Mouse (Mus musculus) right cerebral cortex, postnatal 36 days (tissue): ENCODE measurements at regions not wholly inside any gene's neighbourhood (a gene's known extent, or its start where the extent isn't known, plus 50 kb on each side); places are given as distances from the start of the nearest gene placed in this dataset.

Source experiments
- DNase-seq, 2 experiments: peaks; one replicate each; pipeline ENCODE4 v3.0.0; 2022; ENCODE audit warnings: low spot score in 2 of 2, mixed read lengths in 1 of 2

DNA sequence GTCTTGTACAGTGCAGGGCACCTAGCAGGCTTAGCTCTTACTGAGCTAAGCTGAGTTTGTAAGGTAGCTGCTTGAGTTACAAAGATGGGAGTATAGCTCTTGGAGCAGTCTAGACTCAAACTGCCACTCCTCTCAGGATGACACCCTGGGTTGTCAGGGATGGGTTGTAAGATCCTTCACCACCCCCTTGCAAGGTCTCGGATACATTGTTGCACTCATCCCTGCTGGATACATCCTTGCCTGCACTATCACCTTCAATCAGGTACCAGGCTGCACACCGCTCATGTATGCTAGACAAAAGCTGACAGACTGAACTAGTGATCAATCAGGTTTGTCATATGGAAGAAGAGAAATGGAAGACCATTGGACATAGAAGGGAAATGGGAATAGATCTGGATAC is 390.4 kb upstream of the Trpc7 start:
- no peak for DNase-seq

DNA sequence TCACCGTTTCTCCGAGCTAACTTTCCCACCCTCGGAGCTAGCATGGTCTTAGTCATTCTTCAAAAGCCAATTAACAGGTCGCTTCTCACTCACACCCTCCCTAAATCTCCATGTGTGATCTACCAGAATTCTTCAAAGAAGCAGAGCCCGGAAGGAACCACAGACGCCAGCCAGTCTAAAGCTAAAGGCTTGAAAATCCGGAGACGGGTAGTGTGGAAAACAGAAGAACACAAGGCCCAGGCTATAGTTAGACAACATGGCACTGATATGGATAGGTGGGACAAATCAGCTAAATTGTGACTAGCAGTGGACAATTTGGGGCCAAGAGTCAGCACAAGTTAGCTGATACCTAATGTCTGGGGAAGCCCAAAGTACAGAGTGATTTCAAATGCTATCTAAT is 387.0 kb upstream of the Trpc7 start:
- no peak for DNase-seq

DNA sequence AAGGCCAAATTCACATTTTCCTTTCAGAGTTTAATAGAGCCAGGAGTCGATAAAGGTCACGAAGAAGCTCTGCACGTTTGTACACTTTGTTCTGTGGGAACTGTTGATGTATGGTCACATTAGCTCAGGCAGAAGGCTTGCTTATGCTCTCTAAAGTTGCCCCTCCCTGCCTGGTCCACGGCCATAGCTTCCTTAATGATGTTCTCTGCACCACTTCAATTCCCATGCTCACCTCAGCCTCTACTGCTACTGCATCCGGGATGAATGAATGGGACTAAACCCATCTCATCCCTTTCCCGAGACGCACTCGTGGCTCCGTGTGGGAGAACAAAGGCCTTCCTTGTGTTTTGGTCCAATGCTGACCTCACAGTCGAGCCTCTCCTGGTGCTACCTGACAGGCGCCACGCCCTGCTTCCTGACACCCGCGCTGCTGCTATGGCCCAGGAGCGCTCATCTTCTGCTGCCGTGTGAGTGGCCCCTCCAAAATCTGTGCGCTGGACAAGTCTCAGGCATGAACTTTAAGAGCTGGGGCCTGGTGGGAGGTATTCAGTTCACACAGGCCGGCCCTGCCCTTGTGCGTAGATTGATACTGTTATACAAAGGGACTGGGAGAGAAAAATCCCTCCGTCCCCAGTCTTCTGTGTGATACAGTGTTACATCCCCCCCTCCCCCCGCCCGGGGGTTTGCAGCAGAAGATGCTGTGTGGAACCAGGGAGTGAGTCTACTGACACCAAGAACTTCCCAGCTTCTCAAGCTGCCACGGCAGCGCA is 386.3 kb upstream of the Trpc7 start:
- no peak for DNase-seq

DNA sequence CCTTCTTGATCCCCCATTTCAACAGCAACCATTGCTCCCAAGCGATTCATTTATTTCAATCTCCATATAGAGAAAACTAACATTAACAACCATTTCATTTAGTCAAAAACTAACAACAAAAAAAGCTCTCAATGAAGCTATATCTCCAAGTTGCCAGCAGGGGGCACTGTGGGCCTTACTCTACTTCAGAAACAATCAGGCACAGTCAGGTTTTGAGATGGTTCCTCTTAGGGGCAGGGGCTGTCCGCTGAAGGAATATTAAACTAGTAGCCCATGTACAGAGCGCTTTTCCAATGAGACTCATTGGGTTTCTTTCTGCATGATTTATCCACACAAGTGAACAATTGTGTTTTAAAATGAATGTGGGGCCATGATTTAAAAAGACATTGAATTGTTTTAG is 385.7 kb upstream of the Trpc7 start:
- DNase-seq = peak; percentile 28 to 32

DNA sequence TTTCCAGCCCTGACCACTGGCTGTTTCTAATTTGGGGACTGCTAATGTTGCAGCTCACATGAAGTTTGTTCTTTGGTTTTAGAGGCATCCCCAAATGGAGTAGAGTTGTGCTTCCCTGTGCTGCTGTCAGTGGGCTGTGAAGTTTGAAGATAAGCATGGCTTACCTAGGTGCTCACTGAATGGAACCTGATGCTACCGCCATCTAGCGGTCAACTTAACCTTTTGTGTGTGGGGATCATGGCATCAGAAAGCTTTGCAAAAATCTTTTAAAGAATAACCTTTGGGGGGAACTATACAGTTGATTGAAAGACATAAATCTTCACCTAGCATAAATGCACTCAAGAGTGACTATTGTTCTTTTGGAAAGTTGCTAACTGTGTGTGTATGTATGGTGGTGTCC is 382.8 kb upstream of the Trpc7 start:
- DNase-seq = no peak

DNA sequence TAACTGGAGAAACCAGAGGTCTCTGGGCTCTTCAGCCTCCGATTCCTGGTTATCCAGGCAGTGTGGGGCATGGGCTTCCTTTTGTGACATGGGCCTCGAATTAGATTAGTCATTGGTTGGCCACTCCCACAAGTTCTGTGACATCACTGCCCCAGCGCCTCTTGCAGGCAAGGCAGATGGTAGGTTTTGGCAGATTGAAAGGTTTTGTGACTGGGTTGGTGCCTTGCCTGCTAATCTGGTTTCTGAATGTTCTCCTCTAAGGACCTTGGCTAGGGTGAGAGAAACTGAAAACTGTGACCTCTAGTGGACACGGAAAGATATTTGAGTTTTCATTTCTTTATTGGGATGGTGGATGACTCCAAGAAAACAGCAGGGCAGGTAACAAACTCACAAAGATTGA is 381.3 kb upstream of the Trpc7 start:
- no peak for DNase-seq

DNA sequence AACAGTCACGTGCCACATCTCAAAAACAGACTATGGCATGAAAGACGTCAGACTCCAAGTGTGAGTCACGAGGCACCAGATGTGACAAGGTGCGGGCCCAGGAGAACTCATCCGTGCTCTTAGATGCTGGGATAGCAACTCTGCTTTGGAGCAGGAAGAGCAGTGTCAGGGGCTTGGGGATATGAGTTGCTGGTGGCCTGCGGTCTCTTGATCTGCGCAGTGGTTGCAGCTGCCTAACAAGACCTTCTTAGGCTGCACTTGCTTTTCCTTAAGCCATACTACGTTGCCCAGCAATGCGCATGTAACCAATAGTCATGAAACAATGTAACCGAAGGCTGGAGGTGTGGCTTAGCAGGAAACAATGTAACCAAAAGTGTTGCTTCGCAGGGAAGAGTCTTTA is 380.1 kb upstream of the Trpc7 start:
- no peak for DNase-seq

DNA sequence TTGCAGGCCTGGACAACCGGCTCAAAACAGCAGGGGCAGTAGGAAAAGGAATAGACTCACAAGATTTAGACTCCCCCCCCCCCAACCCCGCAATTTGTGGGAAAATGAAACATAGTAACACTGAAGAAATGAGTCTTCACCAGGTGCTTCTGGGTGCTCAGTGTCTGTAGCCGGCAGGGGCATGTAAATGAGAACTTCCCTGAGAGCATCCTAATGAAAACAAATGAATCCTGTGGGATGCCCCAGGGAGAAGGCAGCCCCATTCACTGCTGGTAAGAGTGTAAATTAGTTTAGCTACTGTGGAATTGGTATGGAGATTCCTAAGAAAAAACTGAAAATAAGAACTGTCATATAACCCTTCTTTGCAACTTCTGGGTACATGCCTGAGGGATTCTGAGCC is 377.8 kb upstream of the Trpc7 start:
- no peak for DNase-seq

DNA sequence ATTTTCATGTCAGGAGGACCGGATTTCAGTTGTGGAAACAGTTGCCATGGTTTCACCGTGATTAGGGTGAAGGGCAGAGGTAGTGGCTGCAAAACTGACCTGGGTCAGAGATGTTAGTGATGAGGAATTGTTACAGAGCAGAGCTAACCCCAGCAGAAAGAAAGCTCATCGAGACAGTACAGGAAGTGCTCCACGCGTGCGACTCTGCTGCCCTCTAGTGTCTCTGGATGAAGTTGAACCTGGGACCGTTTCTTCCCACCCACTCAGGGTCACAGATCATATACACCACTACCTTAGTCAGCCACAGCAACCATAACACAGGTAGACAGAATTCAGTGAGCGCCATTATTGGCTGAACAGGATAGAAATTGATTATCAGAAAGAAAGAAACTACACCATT is 373.8 kb upstream of the Trpc7 start:
- no peak for DNase-seq

DNA sequence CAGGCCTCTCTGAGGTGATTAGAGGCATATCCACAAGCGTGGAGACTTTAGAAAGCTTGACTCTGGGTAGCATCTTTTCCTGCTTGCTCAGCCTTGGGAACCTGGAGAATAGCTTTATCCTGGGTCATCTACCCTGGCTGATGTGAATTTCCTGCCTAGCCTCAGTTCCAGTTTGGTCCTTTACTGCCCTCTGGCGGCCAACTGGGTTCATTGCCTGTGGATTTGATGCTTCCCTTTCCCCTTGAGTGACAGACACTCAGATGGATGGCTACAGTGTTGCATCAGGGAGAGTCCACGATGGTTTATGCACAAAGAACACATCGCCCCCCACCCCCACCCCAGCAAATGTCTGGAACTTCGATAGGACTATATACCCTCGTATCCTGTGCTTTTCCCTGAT is 364.1 kb upstream of the Trpc7 start:
- peak; percentile 58 to 64 for DNase-seq

DNA sequence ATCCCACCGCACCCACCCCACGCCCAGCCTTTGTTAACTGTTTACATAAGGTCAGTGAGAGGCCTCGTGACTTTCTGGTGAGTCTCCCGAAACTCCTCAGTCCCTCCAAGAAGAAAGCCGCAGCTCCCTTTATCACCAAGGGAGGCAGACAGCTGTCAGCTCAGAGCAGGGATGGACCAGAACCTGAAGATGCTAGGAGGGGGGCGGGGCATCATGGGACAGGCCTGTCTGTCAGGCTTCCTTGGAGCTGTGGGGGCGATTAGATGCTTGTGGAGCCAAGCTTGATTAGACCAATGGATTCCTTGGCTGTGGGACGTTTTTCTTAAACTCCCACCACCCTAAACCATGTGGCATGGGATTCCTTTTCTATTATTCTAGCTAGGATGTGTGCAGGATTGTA is 363.7 kb upstream of the Trpc7 start:
- DNase-seq = no peak

DNA sequence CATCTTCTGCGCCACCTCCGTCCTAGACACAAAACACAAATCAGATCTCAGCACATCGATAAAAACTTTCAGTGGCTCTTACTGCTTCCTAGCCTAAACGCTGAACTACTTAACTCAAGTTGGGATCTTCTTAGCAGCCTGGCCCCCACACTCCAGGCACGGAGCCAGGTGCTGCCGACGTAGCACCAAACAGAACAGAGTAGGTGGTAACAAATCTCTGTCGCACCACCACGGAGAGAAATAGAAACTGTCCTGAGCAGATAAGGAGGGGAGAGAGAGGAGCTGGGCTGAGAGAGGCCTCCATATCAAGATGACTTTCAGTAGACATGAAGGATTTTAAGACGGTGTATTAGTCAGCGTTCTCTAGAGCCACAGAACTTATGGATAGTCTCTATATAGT is 360.1 kb upstream of the Trpc7 start:
- DNase-seq = peak; percentile 80

DNA sequence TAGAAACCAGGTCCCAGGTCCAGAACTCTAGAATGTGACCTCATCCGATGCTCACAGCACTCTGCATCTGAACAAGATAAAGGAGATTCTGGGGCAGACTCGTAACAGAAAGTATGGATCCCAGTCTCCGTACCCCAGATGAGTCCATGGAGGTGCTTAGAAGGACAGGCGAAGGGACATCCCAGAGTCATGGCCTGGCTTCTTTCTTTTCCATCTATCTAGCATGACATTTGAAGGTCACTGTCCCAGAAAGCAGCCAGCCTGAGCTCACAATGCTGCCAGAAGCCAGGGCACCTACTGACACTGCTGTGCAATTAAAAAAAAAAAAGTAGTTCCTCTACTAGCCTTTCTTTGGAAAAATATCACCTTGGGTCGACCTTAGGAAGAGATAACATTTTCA is 354.1 kb upstream of the Trpc7 start:
- DNase-seq = no peak

DNA sequence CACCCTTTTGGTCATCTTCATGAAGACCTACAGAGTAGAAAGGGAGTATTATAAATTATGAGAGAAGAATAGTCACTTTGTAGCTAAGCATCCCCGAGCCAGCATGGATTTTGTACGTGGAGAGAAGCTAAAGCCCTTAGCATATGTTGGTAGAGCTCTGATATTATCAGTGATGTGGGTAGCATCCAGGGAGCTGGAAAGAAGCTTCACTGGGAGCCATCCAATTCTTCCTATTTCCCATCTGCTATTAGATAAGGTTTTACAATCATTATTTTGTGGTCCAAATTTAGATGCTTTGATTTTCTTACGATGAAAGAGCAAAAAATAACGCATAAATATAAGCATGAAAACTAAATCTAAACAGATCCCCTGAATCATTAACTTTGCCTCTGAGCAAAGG is 353.6 kb upstream of the Trpc7 start:
- no peak for DNase-seq

DNA sequence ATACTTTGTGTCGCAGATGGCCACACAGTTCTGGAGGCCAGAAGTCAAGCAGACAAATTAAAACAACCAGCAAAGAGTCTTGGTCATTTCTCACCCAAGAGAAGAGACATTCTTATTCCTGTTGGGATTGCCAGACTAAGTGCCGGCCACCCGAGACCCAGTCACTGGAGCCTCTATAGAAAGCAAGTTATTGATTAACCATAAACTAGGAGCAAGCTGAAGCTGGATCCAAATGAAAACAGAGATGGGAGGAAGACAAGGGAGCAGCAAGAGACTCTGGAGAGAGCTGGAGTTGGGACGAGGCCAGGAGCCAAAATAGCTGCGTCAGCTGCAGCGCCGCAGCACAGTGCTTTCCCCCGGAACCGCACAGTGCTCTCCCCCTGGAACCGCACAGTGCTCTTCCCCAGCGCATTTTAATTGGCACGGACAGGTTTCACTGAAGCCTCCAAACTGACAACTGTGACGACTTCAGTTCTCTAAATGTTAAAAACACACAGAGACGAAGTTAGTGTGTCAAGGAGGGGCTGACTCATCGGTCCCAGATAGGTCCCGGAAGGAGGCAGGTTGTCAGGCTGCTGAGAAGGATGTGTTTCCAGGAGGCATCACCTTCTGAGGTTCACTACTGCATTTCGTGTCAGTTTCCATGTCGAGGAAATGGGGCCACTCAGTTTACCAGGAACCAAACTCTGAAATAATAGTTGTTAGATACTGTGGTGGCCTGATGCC is 350.6 kb upstream of the Trpc7 start:
- DNase-seq = peak in 1 of 2 experiments; percentile 12

DNA sequence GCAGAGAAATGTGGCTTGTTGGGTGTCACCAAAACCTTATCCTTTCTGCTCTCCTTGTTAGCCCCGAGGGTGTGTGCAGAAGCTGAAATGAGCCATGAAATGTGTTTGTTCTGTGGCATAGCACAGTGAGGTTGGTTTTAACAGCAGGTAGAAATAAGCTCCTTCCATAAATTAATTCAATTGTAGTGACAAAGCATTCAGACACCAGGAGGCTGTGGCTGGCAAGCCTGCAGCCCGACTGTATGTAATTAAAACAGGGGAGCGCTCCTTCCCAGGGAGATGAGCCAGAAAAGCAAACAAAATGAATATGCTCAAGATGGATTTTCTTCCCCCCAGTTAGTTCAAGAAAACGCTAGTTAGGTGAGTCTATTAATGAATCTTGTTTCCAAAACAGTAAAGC is 341.1 kb upstream of the Trpc7 start:
- DNase-seq = no peak

DNA sequence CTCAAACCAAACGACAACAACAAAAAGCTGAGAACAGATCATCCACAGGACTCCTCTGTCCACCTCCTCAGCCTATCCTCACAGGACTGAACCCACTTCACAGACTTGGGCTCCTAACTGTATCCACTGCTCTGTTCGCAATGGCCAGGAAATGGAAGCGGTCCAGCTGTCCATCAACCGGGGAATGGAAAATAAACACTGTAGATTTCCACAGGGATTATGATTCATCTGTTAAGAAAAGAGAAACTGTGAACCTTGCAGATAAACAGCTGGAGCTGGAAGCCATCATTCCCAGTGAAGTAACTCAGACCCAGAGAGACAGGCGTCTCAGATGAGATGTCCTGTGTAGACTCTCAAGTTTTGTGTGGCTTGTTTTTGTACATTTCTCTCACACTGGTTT is 340.4 kb upstream of the Trpc7 start:
- DNase-seq = no peak

DNA sequence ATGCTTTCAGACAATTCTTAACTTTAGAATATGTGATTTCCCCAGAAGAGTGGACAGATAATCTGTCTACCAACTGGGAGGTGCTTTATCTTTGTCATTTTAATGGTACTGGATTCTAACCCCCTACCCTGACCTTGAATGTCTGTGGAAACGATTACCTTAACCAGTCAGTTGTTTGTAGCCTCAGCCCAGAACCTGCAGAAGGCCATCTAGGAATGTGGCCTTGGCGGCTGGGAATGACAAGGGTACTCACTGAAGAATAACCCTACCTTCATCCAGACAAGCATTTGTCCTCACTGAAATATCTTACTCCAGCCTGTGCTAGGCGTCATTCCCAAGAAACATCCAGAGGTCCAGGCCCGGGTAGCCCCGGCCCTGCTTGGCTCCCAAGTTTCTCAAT is 337.1 kb upstream of the Trpc7 start:
- no peak for DNase-seq

DNA sequence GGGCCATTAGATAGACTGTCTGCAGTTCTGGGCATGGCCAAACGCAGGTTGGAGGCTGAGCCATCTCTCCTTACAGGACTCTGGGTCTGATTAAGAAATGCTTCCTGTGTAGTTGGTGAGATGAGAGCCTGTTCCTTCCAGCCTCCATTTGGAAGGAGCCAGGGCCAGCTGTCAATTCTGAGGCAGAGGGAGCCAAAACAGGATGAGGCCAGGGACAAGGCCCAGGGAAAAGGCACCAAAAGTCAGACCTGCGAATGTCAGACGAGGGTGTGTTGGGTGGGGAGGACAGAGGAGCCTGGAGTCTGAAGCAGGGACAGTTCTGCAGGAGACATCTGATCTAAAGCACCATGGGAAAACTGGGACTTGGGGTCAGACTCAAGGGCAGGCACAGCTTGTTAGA is 335.9 kb upstream of the Trpc7 start:
- no peak for DNase-seq

DNA sequence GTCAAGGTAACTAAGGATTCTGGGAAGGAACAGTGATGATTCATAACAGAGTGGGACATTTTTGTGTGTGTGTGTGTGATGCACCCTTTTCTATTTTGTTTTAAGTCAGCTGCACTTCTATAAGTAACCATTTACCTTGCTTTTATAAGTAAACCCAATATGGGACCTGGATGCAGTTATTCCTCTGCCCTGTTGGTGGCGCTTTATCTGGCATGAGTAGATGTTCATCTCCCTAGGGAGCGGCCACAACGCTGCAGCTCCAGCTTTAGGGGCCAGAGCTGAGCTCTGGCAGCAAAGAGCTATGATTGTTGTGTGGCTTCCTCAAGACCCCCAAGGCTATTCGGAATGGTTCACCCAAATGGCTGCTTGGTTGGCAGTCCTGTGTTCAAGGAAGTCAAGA is 334.5 kb upstream of the Trpc7 start:
- no peak for DNase-seq

DNA sequence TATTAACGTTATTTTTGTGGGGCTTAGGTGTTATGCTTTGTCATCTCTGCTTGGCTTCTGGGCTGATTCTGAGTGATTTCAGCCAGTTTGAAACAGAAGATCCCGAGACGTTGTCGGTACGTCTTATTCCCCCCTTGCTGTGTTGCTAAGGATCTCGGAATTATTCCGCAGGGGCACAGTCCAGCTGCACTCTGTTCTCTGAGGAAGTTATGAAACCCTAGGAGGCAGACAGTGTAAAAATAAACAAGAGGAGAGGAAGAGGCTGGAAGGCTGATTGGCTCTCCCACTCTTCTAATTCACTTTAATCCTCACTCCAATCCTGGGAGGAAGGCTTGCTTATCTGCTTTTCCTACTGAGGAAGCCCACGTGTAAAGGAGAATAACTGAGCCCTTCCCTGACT is 325.3 kb upstream of the Trpc7 start:
- no peak for DNase-seq

DNA sequence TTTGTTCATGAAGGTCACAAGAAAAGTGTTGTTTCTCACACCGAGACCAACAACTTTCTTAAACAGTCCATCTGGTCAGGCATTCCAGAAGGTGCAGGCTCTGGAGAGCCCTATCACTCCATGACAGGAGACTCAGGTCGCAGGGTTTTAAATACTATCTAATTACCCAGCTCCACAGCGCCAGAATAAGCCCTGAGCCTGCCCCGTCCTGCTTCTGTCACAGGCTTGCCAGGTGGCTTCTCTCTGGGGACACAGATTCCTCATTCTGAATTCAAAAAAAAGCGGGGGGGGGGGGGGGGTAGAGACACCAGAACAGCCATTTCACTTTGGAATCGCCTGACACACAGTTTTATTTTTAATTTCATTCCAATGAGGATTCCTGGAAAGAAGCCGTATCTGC is 320.4 kb upstream of the Trpc7 start:
- no peak for DNase-seq

DNA sequence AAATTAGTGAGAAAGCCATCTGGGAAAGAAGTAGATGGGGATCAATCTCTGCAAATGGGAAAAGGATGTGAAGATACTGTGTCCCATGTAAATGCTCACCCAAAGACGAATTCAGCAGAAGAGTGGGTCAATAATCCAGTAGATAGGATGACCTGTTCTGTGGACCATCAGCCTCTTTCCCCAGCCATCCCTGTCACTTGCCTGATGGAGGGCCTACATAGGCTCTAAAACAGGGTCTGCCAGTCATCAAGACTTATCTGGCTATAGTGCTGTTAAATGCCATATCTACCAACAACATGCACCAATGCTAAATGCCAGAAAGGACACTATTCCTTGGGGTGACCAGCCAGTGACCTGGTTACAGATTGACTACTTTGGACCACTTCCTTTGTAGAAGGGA is 316.5 kb upstream of the Trpc7 start:
- no peak for DNase-seq

DNA sequence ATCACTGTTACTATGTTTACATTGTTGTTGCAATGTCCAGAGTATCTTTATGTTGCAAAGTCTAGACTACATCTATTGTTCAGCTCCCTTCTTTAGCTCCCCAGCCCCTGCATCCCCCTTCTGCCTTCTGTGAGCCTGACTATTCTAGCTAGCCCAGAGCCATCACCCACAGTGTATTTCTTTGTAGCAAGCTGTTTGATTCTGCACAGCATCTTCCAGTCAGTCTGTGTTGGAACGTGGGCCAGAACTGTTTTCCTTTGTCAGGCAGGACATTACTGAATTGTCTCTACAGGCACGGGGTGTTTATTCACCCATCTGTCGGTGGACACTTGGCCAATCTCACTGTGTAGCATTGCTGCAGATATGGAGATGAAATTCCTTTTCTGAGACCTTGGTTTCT is 295.4 kb upstream of the Trpc7 start:
- DNase-seq = no peak
